Mouse (Mus musculus) thymus, adult 2 months (tissue): ENCODE measurements at regions not wholly inside any gene's neighbourhood (a gene's known extent, or its start where the extent isn't known, plus 50 kb on each side); places are given as distances from the start of the nearest gene placed in this dataset.

ENCODE experiments used
- DNase-seq: peaks from one replicate; pipeline ENCODE4 v3.0.0; 2021
- H3K27ac ChIP-seq: fragments of 200-500 bp; 2 replicates; pipeline ENCODE4 v1.5.1; 2012; ENCODE audit warnings: low read length, control low read depth; ENCODE audit not compliant: control insufficient read depth, insufficient read depth
- H3K27me3 ChIP-seq: fragments of 200-500 bp; 2 replicates; pipeline ENCODE4 v1.6.1; 2012; ENCODE audit warnings: mild to moderate bottlenecking, low read length, moderate library complexity, mixed read lengths; ENCODE audit not compliant: control insufficient read depth, insufficient read depth
- H3K36me3 ChIP-seq: fragments of 200-500 bp; 2 replicates; pipeline ENCODE4 v1.6.1; 2012; ENCODE audit warnings: mild to moderate bottlenecking, low read length, moderate library complexity; ENCODE audit not compliant: control insufficient read depth, insufficient read depth
- H3K4me1 ChIP-seq: fragments of 200-500 bp; replicated peaks from 2 replicates; pipeline ENCODE4 v1.6.1; 2012; ENCODE audit warnings: low read length; ENCODE audit not compliant: control insufficient read depth, insufficient read depth
- H3K4me3 ChIP-seq: fragments of 200-500 bp; 2 replicates; pipeline ENCODE4 v1.5.1; 2012; ENCODE audit warnings: mild to moderate bottlenecking, low read length, control low read depth, moderate library complexity; ENCODE audit not compliant: control insufficient read depth, insufficient read depth
- CTCF ChIP-seq: fragments of 200-500 bp; IDR thresholded peaks from 2 replicates; pipeline ENCODE4 v1.5.1; 2012; ENCODE audit warnings: mild to moderate bottlenecking, control low read depth, low read length, moderate library complexity, borderline replicate concordance; ENCODE audit not compliant: control insufficient read depth, poor library complexity, insufficient read depth; ENCODE audit errors: extremely low read depth
- POLR2A ChIP-seq: fragments of 200-500 bp; IDR thresholded peaks from 2 replicates; pipeline ENCODE4 v1.6.1; 2012; ENCODE audit warnings: mild to moderate bottlenecking, low read length, control low read depth, moderate library complexity; ENCODE audit not compliant: control insufficient read depth, poor library complexity, insufficient read depth; ENCODE audit errors: extremely low read depth
- WGBS: fragments of 180-500 bp; shearing (Covaris S2); methylation state at CpG from one replicate; pipeline ENCODE4 v1.1.7; 2018; 5-methylcytosine and 5-hydroxymethylcytosine counted together

- TF ChIP-seq CTCF (no peak), POLR2A (no peak)
- DNase-seq, result no peak
- 73% methylated on average over 2 of the region's 2 CpGs for WGBS
- no peak overlapping the region for H3K4me3 ChIP-seq
- no peak overlapping the region for H3K27ac ChIP-seq
- H3K36me3 ChIP-seq, result no peaks in the 10 kb centered on the region
- no peaks in the 10 kb centered on the region for H3K4me1 ChIP-seq
- no peaks in the 10 kb centered on the region for H3K27me3 ChIP-seq
Measured at GRCm38 (mm10) chr2:138733846-138734245, 477.5 kb downstream of the Btbd3 start.

- no peaks in the 10 kb centered on the region for H3K27me3 ChIP-seq
- H3K4me1 ChIP-seq, result no peaks in the 10 kb centered on the region
- H3K27ac ChIP-seq, result no peak overlapping the region
- H3K4me3 ChIP-seq, result no peak overlapping the region
- no peak for DNase-seq
- no peaks in the 10 kb centered on the region for H3K36me3 ChIP-seq
- TF ChIP-seq POLR2A, result no peak
- no peak for TF ChIP-seq CTCF
- WGBS, result 83% methylated on average over 4 of the region's 4 CpGs
Measured at GRCm38 (mm10) chr2:138744806-138745205, 488.4 kb downstream of the Btbd3 start.

GRCm38 (mm10) chr2:138760439-138760963 lies 504.1 kb downstream of the Btbd3 start:
- H3K27ac ChIP-seq, result no peak overlapping the region
- TF ChIP-seq CTCF, result no peak
- TF ChIP-seq POLR2A, result no peak
- H3K36me3 ChIP-seq, result no peaks in the 10 kb centered on the region
- H3K4me1 ChIP-seq, result no peaks in the 10 kb centered on the region
- 86% methylated on average over 3 of the region's 3 CpGs for WGBS
- no peak for DNase-seq
- H3K4me3 ChIP-seq, result no peak overlapping the region
- no peaks in the 10 kb centered on the region for H3K27me3 ChIP-seq

DNA sequence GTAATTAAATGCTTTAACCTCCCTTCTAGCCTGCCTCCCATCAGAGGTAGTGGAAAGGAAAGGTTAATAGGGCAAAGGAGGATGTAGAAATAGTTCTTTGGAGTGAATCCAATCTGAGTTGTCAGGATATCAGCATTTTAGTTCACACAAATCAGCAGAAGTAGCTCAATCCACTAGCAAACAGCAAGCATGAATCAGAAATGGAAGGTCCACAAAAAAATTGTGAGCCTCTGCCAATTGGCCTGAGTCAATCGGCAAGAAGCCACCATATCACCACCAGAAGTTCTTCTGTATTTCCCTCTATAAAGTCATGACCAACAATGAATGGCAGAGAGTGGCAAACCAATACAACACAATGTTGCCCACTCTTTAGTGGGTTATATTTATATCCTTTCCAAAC lies 505.0 kb downstream of the Btbd3 start:
- TF ChIP-seq POLR2A (no peak), CTCF (no peak)
- Histone ChIP-seq H3K27me3 (no peaks in the 10 kb centered on the region), H3K36me3 (no peaks in the 10 kb centered on the region), H3K4me1 (no peaks in the 10 kb centered on the region), H3K27ac (no peak overlapping the region), H3K4me3 (no peak overlapping the region)
- no peak for DNase-seq
- 95% methylated on average over 1 of the region's 1 CpGs for WGBS

DNA sequence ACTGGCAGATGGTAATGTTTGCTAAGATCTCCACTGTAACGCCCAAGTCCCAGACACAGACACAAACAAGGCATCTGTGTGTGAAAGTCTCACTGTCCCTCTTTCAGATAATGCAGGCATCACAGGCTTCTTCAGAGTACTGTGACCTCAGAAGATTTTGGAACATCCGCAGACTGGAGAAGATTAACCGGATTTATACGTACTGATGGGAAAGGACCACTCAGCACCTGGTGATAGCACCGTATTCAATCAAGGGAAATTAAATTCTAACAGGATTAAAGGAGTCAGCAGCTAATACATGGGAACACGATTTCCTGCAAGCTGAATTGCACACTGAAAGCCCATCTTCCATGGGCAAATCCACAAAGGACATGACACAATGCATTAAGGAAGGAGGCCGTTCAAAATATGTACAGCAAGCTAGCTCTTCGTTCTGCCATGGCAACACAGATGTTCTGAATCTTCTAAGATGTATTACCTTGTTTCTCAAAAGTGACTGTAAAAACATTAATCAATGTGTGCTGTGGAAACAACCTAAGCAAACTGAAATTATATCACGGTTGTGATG lies 510.0 kb downstream of the Btbd3 start:
- no peak for DNase-seq
- H3K36me3 ChIP-seq, result no peaks in the 10 kb centered on the region
- H3K27me3 ChIP-seq, result no peaks in the 10 kb centered on the region
- H3K27ac ChIP-seq, result no peak overlapping the region
- 90% methylated on average over 9 of the region's 9 CpGs for WGBS
- no peak for TF ChIP-seq CTCF
- no peak for TF ChIP-seq POLR2A
- no peak overlapping the region for H3K4me3 ChIP-seq
- no peaks in the 10 kb centered on the region for H3K4me1 ChIP-seq

DNA sequence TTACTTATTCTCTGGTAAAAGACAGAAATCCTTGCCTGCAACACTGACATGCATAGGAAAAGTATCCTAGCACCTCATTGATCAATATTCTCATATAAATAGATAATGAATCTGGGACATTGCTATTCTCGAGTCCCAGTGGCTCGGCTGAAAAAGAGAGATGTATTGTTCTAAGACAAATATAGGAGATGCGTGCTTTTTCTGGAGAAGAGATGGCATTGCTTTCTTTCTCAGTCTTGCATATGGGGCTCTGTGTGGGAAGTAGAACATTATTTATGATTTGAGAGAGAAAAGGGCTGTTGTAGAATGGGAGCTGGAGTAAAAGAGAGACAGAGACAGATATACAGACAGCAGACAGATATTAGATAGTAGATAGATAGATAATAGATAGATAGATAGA lies 527.4 kb downstream of the Btbd3 start:
- no peak for DNase-seq
- no peaks in the 10 kb centered on the region for H3K4me1 ChIP-seq
- WGBS, result 93% methylated on average over 3 of the region's 3 CpGs
- no peak overlapping the region for H3K27ac ChIP-seq
- TF ChIP-seq POLR2A (no peak), CTCF (no peak)
- H3K4me3 ChIP-seq, result no peak overlapping the region
- no peaks in the 10 kb centered on the region for H3K36me3 ChIP-seq
- no peaks in the 10 kb centered on the region for H3K27me3 ChIP-seq
